Mouse (Mus musculus) liver, postnatal 0 days (tissue): ENCODE measurements at regions not wholly inside any gene's neighbourhood (a gene's known extent, or its start where the extent isn't known, plus 50 kb on each side); places are given as distances from the start of the nearest gene placed in this dataset.

ENCODE experiments used
- CTCF ChIP-seq: sonication (generic); IDR thresholded peaks from 2 replicates; pipeline ENCODE4 v1.5.1; 2016; ENCODE audit warnings: antibody characterized with exemption, low read depth
- EP300 ChIP-seq: IDR thresholded peaks from 2 replicates; pipeline ENCODE4 v1.6.1; 2016; ENCODE audit warnings: antibody characterized with exemption, low read depth, mild to moderate bottlenecking

GRCm38 (mm10) chr5:51169828-51170227 lies 397.7 kb downstream of the Ppargc1a start:
- TF ChIP-seq CTCF (no peak), EP300 (no peak)
